Mouse (Mus musculus): ENCODE measurements around the gene Abcd3.

GRCm38 (mm10) chr3:121735542-121735941 is 79.6 kb downstream of the Abcd3 start:
- no peak for TF ChIP-seq CTCF (IDR thresholded peaks at IDR 0.05)
- TF ChIP-seq EP300 (IDR thresholded peaks at IDR 0.05), result no peak

Data from lung, postnatal 0 days (tissue).